Mouse (Mus musculus): Measurements from ENCODE around the gene Lrrc4b.

The Lrrc4b gene

GRCm38 (mm10) chr7:44428968-44429521 lies at the start of gene Lrrc4b:
Gene Lrrc4b, plus strand, starts transcription at chr7:44429018.
- in situ Hi-C loops (cut with MboI; ENCODE audit: low sequenced_read_pairs), result loop anchor here (10.0 kb wide), 1 partner anchor 64 kb away; no protein-coding TSS in a partner anchor

- in situ Hi-C loops (cut with MboI; ENCODE audit: low sequenced_read_pairs), result no loop called here
Observed at GRCm38 (mm10) chr7:44382541-44382940, 46.3 kb upstream of the Lrrc4b start.

DNA sequence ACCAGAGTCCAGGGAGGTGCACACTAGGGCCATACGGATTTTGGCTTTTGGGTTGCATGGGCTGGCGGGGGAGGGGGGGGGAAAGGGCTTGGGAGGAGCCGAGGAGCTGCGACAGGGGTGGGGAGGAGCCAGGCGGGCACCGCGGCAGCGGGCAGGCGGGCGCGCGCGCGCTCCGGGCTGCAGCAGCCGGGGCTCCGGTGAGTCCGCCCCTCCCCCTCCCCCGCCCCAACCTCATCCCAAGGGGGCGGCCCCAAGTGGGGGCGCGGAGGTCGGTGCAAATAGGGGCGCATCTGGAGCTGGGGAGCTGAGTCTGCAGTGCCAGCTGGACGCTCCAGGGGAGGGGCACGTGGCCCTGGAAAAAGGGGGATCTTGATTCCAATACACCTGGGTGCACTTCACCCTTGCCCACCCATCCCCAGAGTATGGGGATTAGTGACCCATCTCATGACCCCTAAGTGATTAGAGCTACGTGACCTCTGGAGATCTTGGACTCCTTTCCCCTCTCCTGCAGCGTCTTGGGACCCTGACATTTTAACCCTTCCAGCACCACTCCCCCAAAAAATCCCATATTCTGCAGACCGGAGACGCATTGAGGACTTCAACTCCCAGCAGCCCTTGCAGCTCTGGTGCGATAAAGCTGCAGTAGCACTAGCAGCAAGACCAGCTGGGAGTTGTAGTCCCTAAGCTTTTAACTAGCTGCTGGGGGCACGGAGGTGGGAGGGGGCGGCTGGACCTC lies 44.7 kb upstream of the Lrrc4b start, which contains the start of gene Syt3:
Gene Syt3, plus strand, starts transcription at position 123 of the 736 bp plus-strand sequence.
- in situ Hi-C loops (cut with MboI; ENCODE audit: low sequenced_read_pairs), result no loop called here

DNA sequence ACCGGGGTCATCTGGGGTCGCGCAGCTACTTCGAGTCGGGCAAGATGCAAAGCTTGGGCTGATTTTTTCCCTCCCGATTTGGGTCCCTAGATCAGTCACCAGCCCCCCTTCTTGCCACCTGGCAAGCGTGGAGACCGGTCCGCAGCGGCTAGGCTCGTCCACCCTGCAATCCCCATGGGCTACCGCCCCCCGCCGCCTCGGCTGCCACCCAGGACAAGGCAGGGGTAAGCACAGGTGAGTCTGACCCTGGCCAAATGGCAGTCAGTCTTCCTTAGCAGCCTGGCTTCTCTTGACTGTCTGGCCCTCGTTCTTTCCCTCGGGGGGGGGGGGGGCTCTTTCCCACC lies 44.1 kb upstream of the Lrrc4b start:
- in situ Hi-C loops (cut with MboI; ENCODE audit: low sequenced_read_pairs), result no loop called here

DNA sequence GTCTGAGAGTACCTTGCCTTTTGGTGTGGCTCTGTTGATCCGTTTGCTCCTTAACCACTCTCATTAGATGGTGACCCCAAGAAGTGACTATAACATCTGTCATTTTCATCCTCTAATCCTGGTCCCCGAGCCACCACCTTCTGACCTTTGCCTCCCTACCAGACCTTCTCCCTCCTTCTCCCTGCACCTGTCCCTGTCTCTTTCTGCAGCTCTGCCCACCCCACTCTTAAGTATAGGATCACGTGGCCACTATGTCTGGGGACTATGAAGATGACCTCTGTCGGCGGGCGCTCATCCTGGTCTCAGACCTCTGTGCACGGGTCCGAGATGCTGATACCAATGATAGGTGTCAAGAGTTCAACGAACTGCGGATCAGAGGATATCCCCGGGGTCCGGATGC lies 43.1 kb upstream of the Lrrc4b start, which contains the start of gene 1700008O03Rik:
Gene 1700008O03Rik, minus strand, starts transcription at position 101 of the 400 bp plus-strand sequence.
- in situ Hi-C loops (cut with MboI; ENCODE audit: low sequenced_read_pairs), result no loop called here

DNA sequence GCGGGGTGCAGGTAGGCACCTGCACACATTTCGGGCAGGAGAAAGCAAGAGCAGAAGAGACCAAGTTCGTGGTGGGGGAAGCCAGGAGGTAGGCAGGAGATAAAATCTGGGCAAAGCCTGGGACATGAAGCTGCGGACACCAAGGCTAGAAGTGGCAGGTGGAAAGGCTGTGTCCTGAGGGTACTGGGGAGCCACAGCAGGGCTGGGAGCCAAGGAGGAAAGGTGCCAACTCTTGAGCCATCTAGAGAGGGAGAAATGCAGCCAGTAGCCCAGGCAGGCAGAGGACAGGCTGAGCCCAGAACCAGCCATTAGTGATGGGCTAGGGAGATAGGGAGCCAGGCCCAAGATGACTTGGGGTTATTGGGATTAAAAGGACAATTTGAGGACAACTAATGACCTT lies 37.0 kb upstream of the Lrrc4b start:
- in situ Hi-C loops (cut with MboI; ENCODE audit: low sequenced_read_pairs), result no loop called here

DNA sequence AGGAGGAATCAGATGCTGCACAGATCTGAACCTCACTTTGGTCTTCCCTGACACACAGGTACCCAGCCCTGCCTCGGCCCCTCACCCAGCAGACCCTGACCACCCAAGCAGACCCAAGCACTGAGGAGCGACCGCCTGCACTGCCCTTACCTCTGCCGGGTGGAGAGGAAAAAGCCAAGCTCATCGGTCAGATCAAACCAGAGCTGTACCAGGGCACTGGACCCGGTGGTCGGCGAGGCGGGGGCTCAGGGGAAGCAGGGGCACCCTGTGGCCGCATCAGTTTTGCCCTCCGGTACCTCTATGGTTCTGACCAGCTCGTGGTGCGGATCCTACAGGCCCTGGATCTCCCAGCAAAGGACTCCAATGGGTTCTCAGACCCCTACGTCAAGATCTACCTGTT lies 36.5 kb upstream of the Lrrc4b start:
- in situ Hi-C loops (cut with MboI; ENCODE audit: low sequenced_read_pairs), result no loop called here

GRCm38 (mm10) chr7:44393284-44393683 lies 35.5 kb upstream of the Lrrc4b start:
- in situ Hi-C loops (cut with MboI; ENCODE audit: low sequenced_read_pairs), result no loop called here

DNA sequence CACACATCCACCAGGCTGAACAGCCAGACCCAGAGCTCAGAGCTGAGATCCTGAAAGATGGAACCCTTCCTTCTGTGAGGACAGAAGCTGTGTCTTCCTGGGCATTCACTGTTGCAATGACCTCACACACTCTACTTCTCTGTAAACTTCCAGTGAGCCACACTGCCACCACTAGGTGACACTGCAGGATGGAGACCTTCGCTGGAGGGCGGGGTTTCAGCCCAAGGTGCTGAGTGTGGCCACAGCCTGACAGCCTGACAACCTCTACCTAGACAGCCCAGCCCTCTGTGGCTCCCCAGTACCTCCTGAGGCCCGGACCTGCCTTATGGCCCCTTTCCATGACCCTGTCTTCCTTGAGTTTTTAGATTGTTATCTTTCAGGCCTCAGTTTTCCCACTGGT lies 30.2 kb upstream of the Lrrc4b start:
- in situ Hi-C loops (cut with MboI; ENCODE audit: low sequenced_read_pairs), result no loop called here

DNA sequence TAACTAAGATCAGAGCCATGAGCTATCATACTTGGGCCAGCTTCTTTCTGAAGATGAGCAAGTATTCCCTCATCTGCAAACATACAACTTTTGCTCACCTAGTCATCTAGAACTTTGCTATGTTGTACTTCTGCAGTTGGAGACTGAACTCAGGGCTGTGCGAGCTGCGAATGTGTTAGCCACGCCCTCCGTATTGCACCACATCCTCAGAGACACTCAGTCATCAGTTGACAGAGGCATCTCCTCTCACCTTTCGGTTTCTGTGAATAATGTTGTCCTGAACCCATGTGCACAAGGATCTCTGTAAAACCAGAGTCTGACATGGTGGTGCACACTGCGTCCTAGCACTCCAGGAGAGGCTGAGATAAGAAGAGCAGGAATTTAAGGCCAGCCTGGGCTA lies 27.1 kb upstream of the Lrrc4b start:
- in situ Hi-C loops (cut with MboI; ENCODE audit: low sequenced_read_pairs), result no loop called here

DNA sequence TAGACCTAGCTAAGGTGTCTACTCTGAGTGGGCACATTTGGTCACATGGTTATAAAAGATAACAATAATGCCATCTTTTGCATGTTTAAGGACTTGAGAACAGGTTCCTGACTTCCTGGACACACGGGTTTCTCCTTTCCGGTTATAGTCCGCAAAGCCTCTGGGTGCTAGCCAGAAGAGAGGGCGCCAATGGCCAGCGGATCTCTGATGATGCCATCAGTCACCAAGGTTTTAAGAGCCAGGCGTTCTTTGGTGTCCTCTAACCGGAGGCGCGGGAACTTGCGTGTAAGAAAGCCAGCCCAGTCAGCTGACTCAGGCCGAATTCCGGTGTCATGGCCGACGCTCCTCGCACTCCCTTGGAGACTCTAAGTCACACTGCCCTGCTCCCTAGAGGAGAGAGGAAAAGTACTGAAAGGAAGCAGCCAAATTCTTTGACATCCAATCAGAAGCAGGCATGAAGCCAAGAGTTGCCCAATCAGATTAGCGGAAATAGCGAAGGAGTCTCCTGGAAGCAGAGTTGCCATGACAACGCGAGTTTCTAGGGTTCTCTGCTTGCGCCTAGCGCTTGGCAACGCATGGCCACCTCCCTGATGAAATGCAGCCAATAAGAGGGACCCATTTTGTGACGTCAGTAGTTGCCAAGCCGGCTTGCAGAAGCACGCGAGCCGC lies 23.3 kb upstream of the Lrrc4b start:
- in situ Hi-C loops (cut with MboI; ENCODE audit: low sequenced_read_pairs), result no loop called here

DNA sequence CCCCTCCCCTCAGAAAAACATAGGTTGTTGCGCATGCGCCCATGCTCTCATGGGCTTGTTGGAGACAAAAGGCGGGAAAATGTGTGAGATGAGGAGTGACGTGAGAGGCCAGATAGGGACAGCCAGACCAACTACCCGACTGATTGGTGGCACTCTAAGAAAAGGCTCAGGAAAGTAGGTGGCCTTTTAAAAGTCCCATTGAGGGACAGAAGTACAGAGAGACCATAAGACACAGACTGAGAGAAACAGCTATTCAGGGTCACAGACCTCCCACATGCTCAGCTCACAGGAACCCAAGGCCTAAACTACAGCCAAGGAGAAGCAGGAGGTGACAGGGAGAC lies 22.8 kb upstream of the Lrrc4b start:
- in situ Hi-C loops (cut with MboI; ENCODE audit: low sequenced_read_pairs), result no loop called here

DNA sequence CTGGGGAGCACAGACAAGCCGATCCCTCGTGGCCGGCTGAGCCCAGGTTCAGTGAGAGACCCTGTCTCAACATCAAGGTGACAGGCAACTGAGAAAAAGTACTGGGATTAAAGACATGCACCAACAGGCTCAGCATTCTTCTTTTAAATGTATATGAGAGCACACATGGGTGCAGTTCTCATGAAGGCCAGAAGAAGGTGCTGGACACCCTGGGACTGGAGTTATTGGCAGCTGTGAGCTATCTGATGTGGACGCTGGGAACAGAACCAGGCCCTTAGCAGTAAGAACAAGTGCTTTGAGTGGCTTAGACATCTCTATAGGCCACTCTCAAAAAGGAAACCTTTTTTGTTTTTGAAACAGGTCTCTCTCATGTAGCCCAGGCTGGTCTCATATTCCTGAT lies 17.7 kb upstream of the Lrrc4b start:
- in situ Hi-C loops (cut with MboI; ENCODE audit: low sequenced_read_pairs), result no loop called here

GRCm38 (mm10) chr7:44413307-44413706 lies 15.5 kb upstream of the Lrrc4b start:
- in situ Hi-C loops (cut with MboI; ENCODE audit: low sequenced_read_pairs), result no loop called here

- in situ Hi-C loops (cut with MboI; ENCODE audit: low sequenced_read_pairs), result loop anchor here (10.0 kb wide), 1 partner anchor 63 kb away; no protein-coding TSS in a partner anchor
Observed at GRCm38 (mm10) chr7:44427666-44428065, 1.2 kb upstream of the Lrrc4b start.

DNA sequence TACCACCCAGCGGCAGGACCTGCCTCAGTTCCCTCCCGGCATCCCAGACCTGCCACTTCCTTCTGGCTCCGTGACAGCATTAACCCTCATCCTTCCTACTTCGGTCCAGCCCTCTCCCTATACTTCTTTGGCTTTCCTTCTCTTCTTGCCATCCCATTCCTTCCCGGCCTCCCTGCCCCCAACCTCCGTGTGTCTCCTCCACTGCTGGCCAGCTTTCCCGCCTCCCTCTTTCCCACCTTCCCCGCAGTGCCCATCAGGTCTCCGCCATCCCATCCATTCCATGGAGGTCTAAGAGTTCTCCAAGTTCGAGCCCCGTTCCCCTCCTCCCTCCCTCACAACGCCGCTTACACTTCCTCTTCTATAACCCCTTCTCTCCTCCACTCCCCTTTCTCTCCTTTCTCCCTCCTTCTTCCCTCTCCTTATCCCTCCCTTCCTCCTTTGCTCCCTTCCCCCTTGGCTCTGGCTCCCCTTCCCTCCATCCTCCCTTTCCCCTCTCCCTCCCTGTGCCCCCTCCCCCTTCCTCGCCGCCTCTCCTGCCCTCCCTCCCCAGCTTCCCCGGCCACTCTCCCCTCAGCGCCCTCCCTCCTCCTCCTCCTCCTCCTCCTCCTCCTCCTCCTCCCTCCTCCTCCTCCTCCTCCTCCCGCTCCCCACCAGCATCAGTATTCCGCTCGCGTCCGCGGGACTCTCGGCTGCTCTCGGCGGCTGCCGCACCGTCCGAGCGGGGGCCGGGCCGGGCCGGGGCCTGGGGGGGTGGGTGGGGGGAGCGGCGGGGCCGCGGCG lies 457 bp upstream of the Lrrc4b start:
- in situ Hi-C loops (cut with MboI; ENCODE audit: low sequenced_read_pairs), result loop anchor here (10.0 kb wide), 1 partner anchor 64 kb away; no protein-coding TSS in a partner anchor

- in situ Hi-C loops (cut with MboI; ENCODE audit: low sequenced_read_pairs), result loop anchor here (10.0 kb wide), 1 partner anchor 65 kb away; no protein-coding TSS in a partner anchor
Observed at GRCm38 (mm10) chr7:44429534-44430488, 993 bp downstream of the Lrrc4b start.

GRCm38 (mm10) chr7:44432550-44432949 lies 3.7 kb downstream of the Lrrc4b start:
- in situ Hi-C loops (cut with MboI; ENCODE audit: low sequenced_read_pairs), result no loop called here

GRCm38 (mm10) chr7:44433371-44433770 lies 4.6 kb downstream of the Lrrc4b start:
- in situ Hi-C loops (cut with MboI; ENCODE audit: low sequenced_read_pairs), result no loop called here

GRCm38 (mm10) chr7:44434089-44434488 lies 5.3 kb downstream of the Lrrc4b start:
- in situ Hi-C loops (cut with MboI; ENCODE audit: low sequenced_read_pairs), result no loop called here
